Mouse (Mus musculus) embryo, embryonic 11.5 days (tissue): ENCODE measurements around the gene Pkd2l1.
"Not testable (repeated sequence)": the region's sequence is repeated elsewhere in the genome, so short reads cannot be mapped to it uniquely, and the experiment has no call there.

Experiments
- DNase-seq: peaks from one replicate; pipeline ENCODE4 v3.0.0-alpha.2; 2012; ENCODE audit warnings: low read depth, low spot score

Pkd2l1 gene

GRCm38 (mm10) chr19:44159386-44159785 lies 32.9 kb downstream of the Pkd2l1 start:
- DNase-seq, result no peak

GRCm38 (mm10) chr19:44157005-44157404 lies 35.2 kb downstream of the Pkd2l1 start:
- DNase-seq, result no peak

- no peak for DNase-seq
Measured at GRCm38 (mm10) chr19:44153781-44154180, 38.5 kb downstream of the Pkd2l1 start.

- DNase-seq, result no peak
Measured at GRCm38 (mm10) chr19:44148991-44149390, 43.3 kb downstream of the Pkd2l1 start.

GRCm38 (mm10) chr19:44148345-44148744 lies 43.9 kb downstream of the Pkd2l1 start:
- DNase-seq, result no peak

GRCm38 (mm10) chr19:44146951-44147350 lies 45.3 kb downstream of the Pkd2l1 start:
- DNase-seq, result no peak

- DNase-seq, result no peak
Measured at GRCm38 (mm10) chr19:44146568-44146879, 45.7 kb downstream of the Pkd2l1 start.

GRCm38 (mm10) chr19:44145702-44146567 lies 46.3 kb downstream of the Pkd2l1 start, which contains the start of gene Bloc1s2:
TSS of gene Bloc1s2 (minus strand) at chr19:44146446.
- peak; percentile 72 for DNase-seq

GRCm38 (mm10) chr19:44144366-44144765 lies 47.9 kb downstream of the Pkd2l1 start:
- DNase-seq, result no peak

- DNase-seq, result no peak
Measured at GRCm38 (mm10) chr19:44135960-44136485, 56.2 kb downstream of the Pkd2l1 start.

- peak; percentile 82 for DNase-seq
Measured at GRCm38 (mm10) chr19:44135072-44135959, 56.9 kb downstream of the Pkd2l1 start, which contains the start of gene Cwf19l1. TSS of gene Cwf19l1 (minus strand) at chr19:44135876.

GRCm38 (mm10) chr19:44132917-44133316 lies 59.3 kb downstream of the Pkd2l1 start:
- no peak for DNase-seq

GRCm38 (mm10) chr19:44128560-44128959 lies 63.7 kb downstream of the Pkd2l1 start:
- DNase-seq, result no peak

- DNase-seq, result no peak
Measured at GRCm38 (mm10) chr19:44127729-44128497, 64.3 kb downstream of the Pkd2l1 start.

- no peak for DNase-seq
Measured at GRCm38 (mm10) chr19:44121137-44121536, 71.1 kb downstream of the Pkd2l1 start.

- not testable (repeated sequence) for DNase-seq
Measured at GRCm38 (mm10) chr19:44120686-44121085, 71.6 kb downstream of the Pkd2l1 start.

- DNase-seq, result no peak
Measured at GRCm38 (mm10) chr19:44117793-44118192, 74.4 kb downstream of the Pkd2l1 start.

GRCm38 (mm10) chr19:44111706-44112105 lies 80.5 kb downstream of the Pkd2l1 start:
- no peak for DNase-seq

GRCm38 (mm10) chr19:44110356-44110755 lies 81.9 kb downstream of the Pkd2l1 start:
- DNase-seq, result no peak

GRCm38 (mm10) chr19:44108996-44109395 lies 83.2 kb downstream of the Pkd2l1 start:
- no peak for DNase-seq
